Mouse (Mus musculus) neutrophil, adult 59 days (primary cell): ENCODE data around the gene Shb. TPM values are rescaled to one million over a fixed set of nuclear protein-coding genes. Genes with fewer than 3 reads are reported as not detected.

Experiments
- total RNA-seq, 2 experiments: library from RNA; stranded (reverse); gene quantifications; 1 replicate in 1 of 2; 2 replicates in 1 of 2; pipeline ENCODE4 v1.2.4; 2023

Gene Shb
- 1 to 10 TPM; 1.6 TPM for total RNA-seq

DNA sequence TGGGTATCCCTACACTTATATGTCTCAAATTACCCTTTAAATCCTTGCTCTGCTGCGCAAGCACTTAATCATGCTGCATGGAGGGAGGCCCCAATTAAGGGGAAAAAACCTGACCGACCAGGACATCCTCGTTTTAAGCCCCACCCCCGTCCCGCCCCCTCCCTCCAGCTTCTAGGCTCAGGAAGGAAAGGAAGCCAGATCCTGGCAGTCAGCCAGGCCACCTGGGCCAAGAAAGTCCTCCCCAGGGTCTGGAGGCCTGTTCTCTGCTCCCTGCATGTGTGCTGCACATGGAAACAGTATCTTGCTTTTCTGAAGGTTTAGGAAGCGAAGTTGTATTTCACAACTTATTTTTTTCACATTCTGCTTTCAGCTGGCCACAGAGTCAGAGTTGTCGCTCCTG, at the start of gene Shb:
Shb (minus strand) TSS at position 96 of the 400 bp plus-strand sequence.

DNA sequence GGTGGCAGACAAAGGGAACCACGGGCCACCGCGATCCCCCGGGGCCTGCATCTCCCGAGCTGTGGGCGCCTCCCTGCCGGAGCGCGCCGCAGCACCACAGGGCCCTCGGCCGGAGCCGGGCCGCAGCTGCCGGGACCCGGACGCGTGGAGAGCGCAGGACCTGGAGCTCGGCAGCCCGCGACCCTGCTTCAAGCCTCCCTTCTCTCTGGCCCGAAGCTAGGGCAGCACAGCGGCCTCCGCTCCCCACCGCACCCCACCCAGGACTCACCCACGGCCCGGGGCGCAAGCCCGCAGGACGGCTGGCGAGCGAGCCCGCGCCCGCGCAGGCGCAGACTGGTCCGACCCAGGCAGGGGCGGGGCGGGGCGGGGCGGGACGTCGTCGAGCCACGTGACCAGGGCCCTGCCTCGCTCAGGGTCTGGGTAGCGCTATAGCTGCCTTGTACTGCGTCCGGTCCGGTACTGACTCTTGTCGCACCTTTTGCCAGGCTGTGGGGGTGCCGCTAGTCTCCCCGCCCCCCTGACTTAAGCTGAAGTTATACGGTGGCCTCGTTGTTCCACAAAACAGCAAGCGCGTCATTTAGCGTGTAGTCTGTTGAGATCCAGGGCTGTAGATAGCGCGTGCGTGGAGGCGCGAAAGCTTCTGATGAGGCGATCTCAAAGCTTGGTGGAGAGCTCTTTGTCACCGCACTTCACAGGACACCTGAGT, 123.7 kb downstream of the Shb start, which contains the start of gene Slc25a51:
Slc25a51 (minus strand) TSS at position 340 of the 706 bp plus-strand sequence.

Other genes starting within 250 kb of the Shb start
- gene Trmt10b, start 235.3 kb downstream of the Shb start, total RNA-seq, result 1 to 10 TPM; 3.4 to 4.2 TPM
- gene Dcaf10, start 190.4 kb downstream of the Shb start, total RNA-seq, result 10 to 100 TPM; 14.5 to 15.0 TPM
- 10 to 100 TPM; 26.0 to 28.9 TPM for gene Exosc3, start 189.7 kb downstream of the Shb start, total RNA-seq
- 10 to 100 TPM; 44.8 to 49.1 TPM for gene Slc25a51, start 123.7 kb downstream of the Shb start, total RNA-seq